Comparison of ENCODE assay signal across 14 mouse cellular contexts in genomic region chr5:124226494-124226893, GRCm38 (mm10). TPM values are rescaled to one million over a fixed set of nuclear protein-coding genes. Genes with fewer than 3 reads are reported as not detected.
A peak's percentile ranks its signal among the peaks of the same experiment; 100 is the strongest.
DNase-seq lines count a peak whose midpoint lies in the region; ATAC-seq and TF ChIP-seq lines count a peak whose summit lies in the region.
"Had no signal": no experiment of that assay in that cellular context is flagged by ENCODE, and none has a peak within 500 bp of the region (broad histone marks: within the 10 kb centered on the region; RNA-seq: fewer than 3 reads in every experiment).

No protein-coding gene starts in this region.

- H3K9ac ChIP-seq in kidney, embryonic 16.5 days (replicated peaks; ENCODE audit: low read length), result no peak overlapping the region
- H3K9ac ChIP-seq: midbrain, embryonic 15.5 days; neural tube, embryonic 12.5 days had no signal

- intact Hi-C loops in gastrocnemius, adult 2 months (cut with DNase I), result no loop called here

- ATAC-seq in kidney, embryonic 16.5 days (ENCODE audit: low FRiP score, low TSS enrichment), result no peak
- ATAC-seq: inflammation-experienced regulatory T-cells, adult 6 months; midbrain, embryonic 15.5 days had no signal

- no peaks in the 10 kb centered on the region for H3K27me3 ChIP-seq in kidney, embryonic 16.5 days (ENCODE audit: insufficient read depth, low read length)
- no peaks in the 10 kb centered on the region for H3K27me3 ChIP-seq in thymus, adult 2 months (ENCODE audit: control insufficient read depth, insufficient read depth, low read length)
- H3K27me3 ChIP-seq: midbrain, embryonic 15.5 days; neural tube, embryonic 12.5 days had no signal

- no peak for TF ChIP-seq POLR2A in thymus, adult 2 months (IDR thresholded peaks at IDR 0.05; ENCODE audit: control insufficient read depth, extremely low read depth, insufficient read depth, low read length, poor library complexity)

- no peak for TF ChIP-seq CTCF in gastrocnemius, adult 2 months (IDR thresholded peaks at IDR 0.05)
- TF ChIP-seq CTCF in thymus, adult 2 months (IDR thresholded peaks at IDR 0.05; ENCODE audit: borderline replicate concordance, control insufficient read depth, extremely low read depth, insufficient read depth, low read length, poor library complexity), result no peak

- H3K4me1 ChIP-seq in kidney, embryonic 16.5 days (ENCODE audit: insufficient read depth, low read length), result peaks cover 6% of the 10 kb centered on the region
- H3K4me1 ChIP-seq in thymus, adult 2 months (replicated peaks; ENCODE audit: control insufficient read depth, insufficient read depth, low read length), result peaks cover 76% of the 10 kb centered on the region

- H3K27ac ChIP-seq in gastrocnemius, adult 2 months, result 0 out of 2 replicates have a peak overlapping the region, but pooled peaks have one; percentile 9
- no peak overlapping the region for H3K27ac ChIP-seq in kidney, embryonic 16.5 days (ENCODE audit: low read length)
- peak overlapping the region; percentile 68 for H3K27ac ChIP-seq in thymus, adult 2 months (ENCODE audit: control insufficient read depth, insufficient read depth, low read length)
- H3K27ac ChIP-seq: midbrain, embryonic 15.5 days; neural tube, embryonic 12.5 days had no signal

- DNase-seq in gastrocnemius, adult 2 months, result no peak
- no peak for DNase-seq in gastrocnemius, postnatal 25 days
- DNase-seq in kidney, postnatal 36 days, result peak; percentile 58 to 75
- no peak for DNase-seq in thymus, adult 2 months
- DNase-seq in thymus, adult 18-20 months, result no peak
- no peak for DNase-seq in cerebellum, adult 11 months
- DNase-seq in spleen, postnatal 36 days (ENCODE audit: low spot score in 2 of 2), result no peak
- DNase-seq: cerebellum, adult 2 months; heart, postnatal 10 days; retina, postnatal 1 day had no signal

- H3K4me2 ChIP-seq in kidney, embryonic 16.5 days (replicated peaks; ENCODE audit: low read depth, low read length), result no peak overlapping the region
- H3K4me2 ChIP-seq: midbrain, embryonic 15.5 days; neural tube, embryonic 12.5 days had no signal

- H3K36me3 ChIP-seq in kidney, embryonic 16.5 days (ENCODE audit: insufficient read depth, low read length), result no peaks in the 10 kb centered on the region
- H3K36me3 ChIP-seq in thymus, adult 2 months (ENCODE audit: control insufficient read depth, insufficient read depth, low read length), result no peaks in the 10 kb centered on the region
- H3K36me3 ChIP-seq: midbrain, embryonic 15.5 days; neural tube, embryonic 12.5 days had no signal

- WGBS in kidney, embryonic 16.5 days, result 82% methylated on average over 4 of the region's 4 CpGs
- WGBS in thymus, adult 2 months, result 59% methylated on average over 4 of the region's 4 CpGs

- H3K9me3 ChIP-seq in kidney, embryonic 16.5 days (ENCODE audit: low read length), result no peaks in the 10 kb centered on the region
- H3K9me3 ChIP-seq: midbrain, embryonic 15.5 days; neural tube, embryonic 12.5 days had no signal

- no peak overlapping the region for H3K4me3 ChIP-seq in gastrocnemius, adult 2 months
- no peak overlapping the region for H3K4me3 ChIP-seq in kidney, embryonic 16.5 days (ENCODE audit: low read length)
- no peak overlapping the region for H3K4me3 ChIP-seq in thymus, adult 2 months (ENCODE audit: control insufficient read depth, insufficient read depth, low read length)
- H3K4me3 ChIP-seq: midbrain, embryonic 15.5 days; neural tube, embryonic 12.5 days had no signal

RNA-seq across cellular contexts. Expression of gene Pitpnm2, which starts 23.1 kb away (rescaled TPM):
- 10 to 100 TPM; 18.1 to 28.4 TPM for total RNA-seq in gastrocnemius, adult 2 months (2021)
- total RNA-seq in gastrocnemius, postnatal 25 days (2021), result 10 to 100 TPM; 16.7 to 17.6 TPM
- 3.9 and 4.1 TPM in 2 replicates for polyA plus RNA-seq in kidney, embryonic 16.5 days (2015; fragmentation: Nextera tagmentation; extraction: Ambion mirVana)
- polyA plus RNA-seq in thymus, adult 2 months (2012; rRNA removed), result 279 and 356 TPM in 2 replicates

Comparison
In these comparisons a context has a peak if more than half of its experiments do, and no peak if none do; other contexts are left out.
1. DNase-seq: peak in kidney, postnatal 36 days (2 of 2); none in gastrocnemius, adult 2 months (single experiment), gastrocnemius, postnatal 25 days (single experiment), thymus, adult 2 months (single experiment), thymus, adult 18-20 months (0 of 2), cerebellum, adult 11 months (single experiment) and spleen, postnatal 36 days (0 of 2).